Mouse (Mus musculus) liver, embryonic 13.5 days (tissue): ENCODE measurements at regions not wholly inside any gene's neighbourhood (a gene's known extent, or its start where the extent isn't known, plus 50 kb on each side); places are given as distances from the start of the nearest gene placed in this dataset.
"Not testable (repeated sequence)": the region's sequence is repeated elsewhere in the genome, so short reads cannot be mapped to it uniquely, and the experiment has no call there.

Source experiments
- ATAC-seq: fragments of 200-750 bp; cut with Nextera tagmentation; 2 replicates; pipeline ENCODE4 v1.8.0; 2017; ENCODE audit warnings: low read depth, mild to moderate bottlenecking, moderate number of reproducible peaks, moderate library complexity
- DNase-seq: peaks from one replicate; pipeline ENCODE4 v3.0.0; 2022
- H3K27ac ChIP-seq: fragments of 300-500 bp; sonication (generic); 2 replicates; pipeline ENCODE4 v1.5.1; 2015; ENCODE audit warnings: moderate library complexity, mild to moderate bottlenecking, inconsistent platforms
- H3K27me3 ChIP-seq: fragments of 300-500 bp; sonication (generic); 2 replicates; pipeline ENCODE4 v1.6.1; 2015; ENCODE audit warnings: mild to moderate bottlenecking, inconsistent platforms
- H3K36me3 ChIP-seq: fragments of 300-500 bp; sonication (generic); 2 replicates; pipeline ENCODE4 v1.6.1; 2015; ENCODE audit warnings: mild to moderate bottlenecking, inconsistent platforms
- H3K4me1 ChIP-seq: fragments of 300-500 bp; sonication (generic); replicated peaks from 2 replicates; pipeline ENCODE4 v1.6.1; 2015; ENCODE audit warnings: inconsistent platforms
- H3K4me2 ChIP-seq: fragments of 300-500 bp; sonication (generic); 2 replicates; pipeline ENCODE4 v1.6.1; 2015; ENCODE audit warnings: inconsistent platforms, mild to moderate bottlenecking, moderate library complexity
- H3K4me3 ChIP-seq: fragments of 300-500 bp; sonication (generic); replicated peaks from 2 replicates; pipeline ENCODE4 v1.5.1; 2015; ENCODE audit warnings: mild to moderate bottlenecking, inconsistent platforms
- H3K9ac ChIP-seq: fragments of 300-500 bp; sonication (generic); 2 replicates; pipeline ENCODE4 v1.6.1; 2015; ENCODE audit warnings: mild to moderate bottlenecking, inconsistent platforms
- H3K9me3 ChIP-seq: fragments of 300-500 bp; sonication (generic); replicated peaks from 2 replicates; pipeline ENCODE4 v1.6.1; 2016; ENCODE audit warnings: inconsistent platforms
- WGBS: fragments of 180-500 bp; shearing (Covaris S2); methylation state at CpG from one replicate; pipeline ENCODE4 v1.1.7; 2015; ENCODE audit not compliant: insufficient replicate concordance; 5-methylcytosine and 5-hydroxymethylcytosine counted together

DNA sequence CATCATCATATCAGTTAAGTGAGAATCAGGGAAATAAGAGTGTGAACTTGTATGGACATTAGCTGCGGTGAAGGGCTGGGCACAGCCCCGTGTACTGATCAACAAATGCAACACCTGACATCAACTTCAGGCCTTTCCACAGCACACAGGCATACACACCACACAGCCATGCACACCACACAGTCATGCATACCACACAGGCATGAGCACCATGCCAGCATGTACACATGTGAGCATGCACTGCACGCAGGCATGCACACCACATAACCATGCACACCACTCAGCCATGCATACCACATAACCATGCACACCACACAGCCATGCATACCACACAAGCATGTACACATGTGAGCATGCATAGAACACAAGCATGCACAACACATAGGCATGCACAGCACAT, 325.0 kb downstream of the Ajap1 start:
- H3K9me3 ChIP-seq: peaks cover 23% of the 10 kb centered on the region; the same call in 1 of the 2 replicates

DNA sequence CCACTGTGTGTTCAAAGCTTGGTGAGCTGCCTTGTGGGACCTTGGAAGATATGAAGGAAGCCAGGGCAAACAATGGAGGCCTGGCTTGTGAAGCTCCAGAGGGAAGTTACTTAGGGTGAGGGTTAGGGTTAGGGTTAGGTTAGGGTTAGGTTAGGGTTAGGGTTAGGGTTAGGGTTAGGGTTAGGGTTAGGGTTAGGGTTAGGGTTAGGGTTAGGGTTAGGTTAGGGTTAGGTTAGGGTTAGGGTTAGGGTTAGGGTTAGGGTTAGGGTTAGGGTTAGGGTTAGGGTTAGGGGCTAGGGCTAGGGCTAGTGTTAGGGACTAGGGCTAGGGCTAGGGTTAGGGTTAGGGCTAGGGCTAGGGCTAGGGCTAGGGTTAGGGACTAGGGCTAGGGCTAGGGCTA, 329.7 kb downstream of the Ajap1 start:
- H3K27ac ChIP-seq, H3K27me3 ChIP-seq, H3K4me3 ChIP-seq, DNase-seq, H3K4me1 ChIP-seq, H3K36me3 ChIP-seq, H3K4me2 ChIP-seq, H3K9ac ChIP-seq: not testable (repeated sequence)
- H3K9me3 ChIP-seq: peaks cover 21% of the 10 kb centered on the region; the same call in 1 of the 2 replicates
- ATAC-seq: peak; percentile 76; the same call in 1 of the 2 replicates

More for the DNA sequence above, 325.0 kb downstream of the Ajap1 start:
- no peak overlapping the region for H3K9ac ChIP-seq
- H3K36me3 ChIP-seq: no peaks in the 10 kb centered on the region
- H3K4me3 ChIP-seq: no peak overlapping the region
- DNase-seq (no peak), ATAC-seq (no peak)
- 65% methylated on average over 3 of the region's 3 CpGs for WGBS
- H3K4me2 ChIP-seq: no peak overlapping the region
- H3K27me3 ChIP-seq: no peaks in the 10 kb centered on the region
- H3K4me1 ChIP-seq: no peaks in the 10 kb centered on the region
- no peak overlapping the region for H3K27ac ChIP-seq

DNA sequence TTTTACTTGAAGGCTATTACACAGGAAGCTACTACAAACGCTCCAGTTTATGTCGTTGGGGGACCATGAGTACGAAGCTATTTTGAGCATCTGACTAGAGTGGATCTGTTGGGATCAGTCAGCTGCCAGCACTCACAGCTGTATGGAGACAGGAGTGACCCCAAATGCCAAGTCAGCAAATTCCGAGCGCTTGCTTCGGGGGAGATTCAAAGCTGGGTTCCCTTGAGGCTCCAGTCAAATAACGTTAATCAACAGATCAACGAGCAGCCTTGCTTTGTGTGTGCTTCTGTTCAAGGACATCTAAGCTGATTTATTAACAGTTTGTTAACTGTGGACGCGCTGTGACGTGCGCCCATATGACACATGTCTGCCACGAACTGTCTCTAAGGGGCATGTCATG, 349.5 kb downstream of the Ajap1 start:
- Histone ChIP-seq H3K4me3 (no peak overlapping the region), H3K4me2 (no peak overlapping the region), H3K27me3 (no peaks in the 10 kb centered on the region), H3K9ac (no peak overlapping the region), H3K36me3 (no peaks in the 10 kb centered on the region), H3K9me3 (peaks cover 18% of the 10 kb centered on the region), H3K27ac (no peak overlapping the region), H3K4me1 (no peaks in the 10 kb centered on the region)
- 84% methylated on average over 13 of the region's 13 CpGs for WGBS
- no peak for DNase-seq
- ATAC-seq: no peak

DNA sequence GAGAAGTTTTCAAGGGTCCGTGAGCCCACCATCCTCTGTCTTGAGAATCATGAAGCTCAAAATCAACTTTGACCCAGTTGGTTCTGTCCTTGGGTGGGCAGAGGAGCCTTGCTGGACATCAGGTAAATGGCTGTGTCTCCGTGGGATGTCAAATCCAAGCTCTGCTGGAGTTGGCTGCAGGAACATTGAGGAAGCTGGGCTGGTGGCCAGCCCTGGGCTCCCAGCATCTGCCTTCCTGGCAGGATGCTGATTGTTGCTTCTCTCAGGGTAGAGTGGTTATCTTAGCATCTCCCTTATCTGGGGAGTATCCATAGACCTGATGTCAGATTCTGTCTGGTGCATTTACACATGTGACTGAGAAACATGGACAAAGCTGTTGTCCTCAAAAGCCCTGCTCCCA, 353.3 kb downstream of the Ajap1 start:
- H3K27me3 ChIP-seq: no peaks in the 10 kb centered on the region
- no peaks in the 10 kb centered on the region for H3K4me1 ChIP-seq
- peaks cover 22% of the 10 kb centered on the region; the same call in 1 of the 2 replicates for H3K9me3 ChIP-seq
- no peak overlapping the region for H3K4me3 ChIP-seq
- H3K9ac ChIP-seq: no peak overlapping the region
- H3K4me2 ChIP-seq: no peak overlapping the region
- H3K27ac ChIP-seq: no peak overlapping the region
- no peak for ATAC-seq
- no peaks in the 10 kb centered on the region for H3K36me3 ChIP-seq
- DNase-seq: no peak
- 47% methylated on average over 2 of the region's 2 CpGs for WGBS

DNA sequence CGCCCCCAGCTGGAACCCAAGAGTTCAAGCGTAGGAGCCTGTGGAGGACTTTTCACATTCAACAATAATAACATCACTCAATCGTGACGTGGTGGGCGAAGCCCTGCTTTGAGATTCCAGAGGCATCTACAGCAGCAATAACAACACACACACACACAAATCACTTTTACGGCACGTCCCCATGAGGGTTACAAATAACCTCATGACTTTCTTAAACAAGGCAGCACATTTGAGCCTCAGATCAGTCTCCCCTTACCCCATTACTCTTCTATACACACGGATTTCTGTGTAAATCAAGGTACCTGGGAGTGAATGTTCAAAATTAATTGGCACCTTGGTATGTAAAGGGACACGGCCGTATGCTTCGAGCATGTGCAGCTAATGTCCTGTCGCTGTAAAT, 354.4 kb downstream of the Ajap1 start:
- H3K4me1 ChIP-seq: no peaks in the 10 kb centered on the region
- DNase-seq (no peak), ATAC-seq (no peak)
- no peak overlapping the region for H3K27ac ChIP-seq
- H3K4me2 ChIP-seq: no peak overlapping the region
- no peaks in the 10 kb centered on the region for H3K36me3 ChIP-seq
- no peak overlapping the region for H3K9ac ChIP-seq
- 76% methylated on average over 12 of the region's 12 CpGs for WGBS
- H3K27me3 ChIP-seq: no peaks in the 10 kb centered on the region
- H3K9me3 ChIP-seq: peaks cover 26% of the 10 kb centered on the region; the same call in 1 of the 2 replicates
- no peak overlapping the region for H3K4me3 ChIP-seq

DNA sequence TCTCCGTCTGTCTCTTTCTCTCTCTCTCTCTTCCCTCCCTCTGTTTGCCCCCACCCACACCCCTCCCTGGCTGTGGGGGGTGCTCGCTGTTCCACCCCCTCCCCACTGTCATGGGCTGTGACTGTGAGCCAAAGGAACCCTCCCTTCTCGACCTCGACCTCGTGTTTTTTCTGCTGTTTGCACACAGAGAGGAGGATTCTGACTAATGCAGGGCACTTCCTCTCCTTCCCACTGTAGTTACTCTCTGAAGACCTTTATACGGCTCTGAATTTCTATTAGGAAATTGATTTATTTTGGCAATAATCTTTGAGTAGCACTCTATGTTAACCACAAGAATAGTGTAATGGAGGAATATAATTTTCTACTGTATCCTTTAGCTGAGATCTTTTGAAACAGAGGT, 362.1 kb downstream of the Ajap1 start:
- H3K27me3 ChIP-seq: no peaks in the 10 kb centered on the region
- DNase-seq (no peak), ATAC-seq (no peak)
- no peak overlapping the region for H3K4me2 ChIP-seq
- no peaks in the 10 kb centered on the region for H3K4me1 ChIP-seq
- no peak overlapping the region for H3K9ac ChIP-seq
- H3K27ac ChIP-seq: no peak overlapping the region
- H3K4me3 ChIP-seq: no peak overlapping the region
- no peaks in the 10 kb centered on the region for H3K36me3 ChIP-seq
- peaks cover 19% of the 10 kb centered on the region; the same call in 1 of the 2 replicates for H3K9me3 ChIP-seq
- WGBS: 29% methylated on average over 6 of the region's 6 CpGs

DNA sequence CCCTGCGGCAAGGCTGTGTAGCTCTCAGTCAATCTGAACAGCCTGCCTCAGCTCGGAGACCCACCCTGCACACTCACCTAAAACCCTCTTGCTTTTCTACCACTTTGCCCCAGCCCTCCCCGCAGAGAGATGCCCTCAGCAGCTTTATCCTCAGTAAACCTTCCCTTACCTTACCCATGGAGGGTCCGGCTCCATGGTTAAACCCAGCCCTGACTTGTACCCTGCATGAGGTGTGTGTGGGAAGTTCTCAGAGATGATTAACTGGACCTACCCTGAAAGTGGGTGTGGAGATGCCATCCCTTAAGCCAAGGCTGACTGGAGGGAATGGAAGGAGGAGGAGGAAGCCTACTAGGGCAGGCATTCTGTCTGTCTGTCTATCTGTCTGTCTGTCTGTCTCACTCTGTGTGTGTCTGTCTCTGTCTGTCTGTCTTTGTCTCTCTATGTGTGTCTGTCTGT, 362.9 kb downstream of the Ajap1 start:
- no peak overlapping the region for H3K4me3 ChIP-seq
- no peak overlapping the region for H3K27ac ChIP-seq
- DNase-seq (no peak), ATAC-seq (no peak)
- H3K27me3 ChIP-seq: no peaks in the 10 kb centered on the region
- no peaks in the 10 kb centered on the region for H3K36me3 ChIP-seq
- no peak overlapping the region for H3K4me2 ChIP-seq
- WGBS: 65% methylated on average over 4 of the region's 4 CpGs
- no peaks in the 10 kb centered on the region for H3K4me1 ChIP-seq
- no peak overlapping the region for H3K9ac ChIP-seq
- H3K9me3 ChIP-seq: peaks cover 19% of the 10 kb centered on the region; the same call in 1 of the 2 replicates

DNA sequence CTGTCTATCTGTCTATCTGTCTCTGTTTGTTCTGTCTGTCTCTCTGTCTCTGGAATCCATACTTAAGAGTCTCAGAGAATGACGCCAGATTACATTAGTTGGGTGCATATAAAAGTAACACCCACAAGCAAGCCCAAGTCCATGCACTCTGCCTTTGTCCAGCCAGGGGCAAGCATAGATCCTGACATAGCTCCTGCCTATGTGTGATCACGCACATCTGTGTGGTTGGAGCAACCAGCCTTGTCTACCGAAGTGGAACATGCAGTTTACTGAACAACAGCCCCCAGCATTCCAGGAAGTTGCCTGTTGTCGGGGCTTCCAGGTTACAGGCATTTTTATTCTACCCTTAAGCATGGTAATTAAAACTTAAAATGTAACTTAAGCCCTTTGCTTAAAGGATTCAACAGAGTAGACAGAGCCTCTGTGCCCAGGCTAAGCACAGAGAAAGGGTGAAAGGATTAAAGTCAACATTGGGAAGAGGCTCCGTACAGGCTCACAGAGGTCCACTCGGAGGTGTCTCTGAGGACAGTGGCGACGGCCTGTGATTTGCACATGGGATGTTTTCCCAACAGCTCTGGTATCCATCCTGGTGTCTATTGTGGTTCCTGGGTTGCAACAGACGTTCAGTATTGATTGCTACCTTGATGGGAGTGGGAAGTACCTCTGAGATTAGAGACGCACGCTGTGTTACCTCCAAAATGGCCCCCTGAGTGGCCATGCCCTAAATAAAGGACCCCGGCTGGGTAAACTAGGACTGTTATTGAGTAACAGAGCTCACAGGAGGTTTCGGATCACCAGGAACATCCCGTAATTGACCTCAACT, 363.6 kb downstream of the Ajap1 start:
- no peak overlapping the region for H3K4me2 ChIP-seq
- H3K9ac ChIP-seq: no peak overlapping the region
- DNase-seq (no peak), ATAC-seq (no peak)
- no peaks in the 10 kb centered on the region for H3K4me1 ChIP-seq
- WGBS: 63% methylated on average over 14 of the region's 14 CpGs
- no peaks in the 10 kb centered on the region for H3K27me3 ChIP-seq
- no peak overlapping the region for H3K27ac ChIP-seq
- peaks cover 19% of the 10 kb centered on the region; the same call in 1 of the 2 replicates for H3K9me3 ChIP-seq
- H3K4me3 ChIP-seq: no peak overlapping the region
- H3K36me3 ChIP-seq: no peaks in the 10 kb centered on the region

DNA sequence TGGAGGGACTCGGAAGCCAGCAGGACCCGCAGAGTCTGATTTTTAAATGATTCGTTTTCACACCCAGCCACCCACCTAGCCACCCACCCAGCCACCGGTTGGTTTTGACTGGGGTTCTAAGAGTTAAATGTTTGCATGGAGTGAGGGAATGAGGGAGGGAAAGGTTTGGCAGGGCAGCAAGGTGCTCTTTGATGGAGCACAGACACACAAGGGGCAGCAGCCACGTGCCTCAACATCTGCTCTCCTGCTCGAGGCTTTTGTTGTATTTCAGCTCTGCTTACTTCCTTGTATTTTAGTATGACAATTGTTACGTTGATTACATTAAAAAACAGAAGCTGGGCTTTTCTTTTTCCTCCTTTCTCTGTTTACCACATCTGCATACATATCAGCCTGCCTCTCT, 367.6 kb downstream of the Ajap1 start:
- H3K9me3 ChIP-seq: peaks cover 24% of the 10 kb centered on the region
- no peak overlapping the region for H3K4me3 ChIP-seq
- H3K4me2 ChIP-seq: no peak overlapping the region
- H3K27ac ChIP-seq: no peak overlapping the region
- WGBS: 56% methylated on average over 7 of the region's 7 CpGs
- ATAC-seq (no peak), DNase-seq (no peak)
- H3K36me3 ChIP-seq: no peaks in the 10 kb centered on the region
- H3K4me1 ChIP-seq: no peaks in the 10 kb centered on the region
- no peak overlapping the region for H3K9ac ChIP-seq
- no peaks in the 10 kb centered on the region for H3K27me3 ChIP-seq

DNA sequence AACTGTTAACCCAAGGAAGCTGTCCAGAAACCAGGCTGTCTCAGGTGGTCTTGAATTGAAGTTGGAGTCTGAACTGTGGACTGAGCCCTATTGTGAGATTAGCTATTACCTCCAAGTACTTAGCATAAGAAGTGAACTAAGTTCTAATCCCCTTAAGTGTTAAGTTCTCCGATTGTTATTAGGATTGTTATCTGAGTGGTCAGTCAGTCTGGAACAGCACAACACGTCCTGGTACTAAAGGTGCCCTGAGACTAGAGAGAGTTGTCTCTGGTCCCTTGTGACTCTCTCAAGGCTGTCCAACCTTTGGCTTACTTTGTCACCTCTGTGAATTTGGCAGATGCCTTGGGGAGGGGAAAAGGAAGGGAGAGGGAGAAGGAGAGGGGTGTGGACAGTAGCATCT, 369.0 kb downstream of the Ajap1 start:
- H3K4me1 ChIP-seq: no peaks in the 10 kb centered on the region
- DNase-seq: no peak
- ATAC-seq: no peak
- no peaks in the 10 kb centered on the region for H3K27me3 ChIP-seq
- H3K4me2 ChIP-seq: no peak overlapping the region
- no peak overlapping the region for H3K27ac ChIP-seq
- no peaks in the 10 kb centered on the region for H3K36me3 ChIP-seq
- H3K4me3 ChIP-seq: no peak overlapping the region
- WGBS: 57% methylated on average over 2 of the region's 2 CpGs
- no peak overlapping the region for H3K9ac ChIP-seq
- peaks cover 24% of the 10 kb centered on the region for H3K9me3 ChIP-seq

DNA sequence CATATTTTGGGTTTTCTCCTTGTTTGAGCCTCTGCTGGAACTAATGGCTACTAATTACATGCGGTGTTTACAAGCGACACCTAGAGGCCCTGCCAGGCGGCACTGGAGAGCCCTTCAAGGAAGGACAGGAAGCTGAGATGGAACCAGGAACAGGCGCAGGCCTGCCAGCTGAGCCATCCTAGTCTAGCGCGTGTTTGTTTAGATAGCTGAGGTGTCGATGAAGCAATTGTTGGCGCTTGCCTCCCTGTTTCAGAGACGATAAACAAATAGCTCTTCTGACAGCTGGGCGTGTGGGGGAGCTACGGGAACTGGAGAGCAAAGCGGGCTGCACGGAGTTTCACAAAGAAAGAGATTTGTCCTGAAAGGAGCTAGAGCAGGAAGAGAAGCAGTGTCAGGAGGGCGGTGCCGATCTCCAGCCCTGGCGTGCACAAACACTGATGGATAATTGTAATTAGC, 372.3 kb downstream of the Ajap1 start:
- no peak for ATAC-seq
- Histone ChIP-seq H3K27ac (no peak overlapping the region), H3K27me3 (no peaks in the 10 kb centered on the region), H3K9me3 (peaks cover 16% of the 10 kb centered on the region), H3K4me3 (no peak overlapping the region), H3K9ac (no peak overlapping the region), H3K4me1 (no peaks in the 10 kb centered on the region), H3K4me2 (no peak overlapping the region), H3K36me3 (no peaks in the 10 kb centered on the region)
- DNase-seq: no peak
- 34% methylated on average over 16 of the region's 16 CpGs for WGBS

DNA sequence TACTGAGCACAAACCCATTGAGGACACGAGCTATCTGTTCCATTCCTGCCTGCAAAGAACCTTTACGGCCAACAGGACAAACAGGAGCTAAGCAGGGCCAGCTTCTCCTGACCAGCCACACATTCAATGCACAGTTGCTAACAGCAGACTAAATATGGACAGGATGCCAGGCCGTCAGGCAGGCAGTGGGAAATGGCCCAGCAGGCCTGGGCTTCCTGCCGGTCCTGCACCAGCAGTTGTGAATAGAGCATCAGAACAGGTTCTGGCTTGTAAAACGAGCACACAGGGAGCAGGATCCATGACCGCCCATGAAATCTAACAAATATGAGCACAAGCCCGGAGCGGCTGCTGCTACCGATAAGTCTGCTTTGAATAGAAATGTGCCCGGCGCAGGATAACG, 384.0 kb downstream of the Ajap1 start:
- DNase-seq: no peak
- Histone ChIP-seq H3K36me3 (no peaks in the 10 kb centered on the region), H3K4me2 (no peak overlapping the region), H3K4me1 (no peaks in the 10 kb centered on the region), H3K4me3 (no peak overlapping the region), H3K27ac (no peak overlapping the region), H3K9ac (no peak overlapping the region), H3K27me3 (no peaks in the 10 kb centered on the region), H3K9me3 (0 out of 2 replicates have a peak, but pooled peaks cover 4% of the 10 kb centered on the region)
- ATAC-seq: no peak
- WGBS: 72% methylated on average over 12 of the region's 12 CpGs
